Mouse (Mus musculus) neural tube, embryonic 15.5 days (tissue): ENCODE measurements around the gene Alg1. TPM values are rescaled to one million over a fixed set of nuclear protein-coding genes. Genes with fewer than 3 reads are reported as not detected.
A peak's percentile ranks its signal among the peaks of the same experiment; 100 is the strongest.
"Not testable (repeated sequence)": the region's sequence is repeated elsewhere in the genome, so short reads cannot be mapped to it uniquely, and the experiment has no call there.

Source experiments
- ATAC-seq: fragments of 200-750 bp; cut with Nextera tagmentation; 2 replicates; pipeline ENCODE4 v1.8.0; 2017; ENCODE audit warnings: mild to moderate bottlenecking, moderate TSS enrichment, moderate library complexity; ENCODE audit not compliant: low FRiP score
- H3K27ac ChIP-seq: fragments of 300-500 bp; sonication (generic); replicated peaks from 2 replicates; pipeline ENCODE4 v1.5.1; 2015; ENCODE audit warnings: mild to moderate bottlenecking, inconsistent platforms
- H3K27me3 ChIP-seq: fragments of 300-500 bp; sonication (generic); replicated peaks from 2 replicates; pipeline ENCODE4 v1.6.1; 2015; ENCODE audit warnings: inconsistent platforms
- H3K36me3 ChIP-seq: fragments of 300-500 bp; sonication (generic); 2 replicates; pipeline ENCODE4 v1.6.1; 2015; ENCODE audit warnings: inconsistent platforms
- H3K4me1 ChIP-seq: fragments of 300-500 bp; sonication (generic); 2 replicates; pipeline ENCODE4 v1.6.1; 2015; ENCODE audit warnings: inconsistent platforms
- H3K4me2 ChIP-seq: fragments of 300-500 bp; sonication (generic); 2 replicates; pipeline ENCODE4 v1.6.1; 2015; ENCODE audit warnings: inconsistent platforms, mild to moderate bottlenecking, moderate library complexity
- H3K4me3 ChIP-seq: fragments of 300-500 bp; sonication (generic); replicated peaks from 2 replicates; pipeline ENCODE4 v1.5.1; 2015; ENCODE audit warnings: mild to moderate bottlenecking, inconsistent platforms
- H3K9ac ChIP-seq: fragments of 300-500 bp; sonication (generic); replicated peaks from 2 replicates; pipeline ENCODE4 v1.6.1; 2015; ENCODE audit warnings: mild to moderate bottlenecking, inconsistent platforms
- H3K9me3 ChIP-seq: fragments of 300-500 bp; sonication (generic); replicated peaks from 2 replicates; pipeline ENCODE4 v1.6.1; 2016; ENCODE audit warnings: inconsistent platforms
- WGBS: fragments of 180-500 bp; shearing (Covaris S2); methylation state at CpG from one replicate; pipeline ENCODE4 v1.1.7; 2015; ENCODE audit warnings: mixed read lengths; 5-methylcytosine and 5-hydroxymethylcytosine counted together
- polyA plus RNA-seq: library from polyadenylated mRNA; unstranded; fragments of >200 nt; fragmentation: Nextera tagmentation; extraction: Ambion mirVana; gene quantifications from 2 replicates; pipeline ENCODE4 v1.2.1, GENCODE M21; 2015

The Alg1 gene
- polyA plus RNA-seq, 1 experiment from 2014 or later = 42.8 TPM

DNA sequence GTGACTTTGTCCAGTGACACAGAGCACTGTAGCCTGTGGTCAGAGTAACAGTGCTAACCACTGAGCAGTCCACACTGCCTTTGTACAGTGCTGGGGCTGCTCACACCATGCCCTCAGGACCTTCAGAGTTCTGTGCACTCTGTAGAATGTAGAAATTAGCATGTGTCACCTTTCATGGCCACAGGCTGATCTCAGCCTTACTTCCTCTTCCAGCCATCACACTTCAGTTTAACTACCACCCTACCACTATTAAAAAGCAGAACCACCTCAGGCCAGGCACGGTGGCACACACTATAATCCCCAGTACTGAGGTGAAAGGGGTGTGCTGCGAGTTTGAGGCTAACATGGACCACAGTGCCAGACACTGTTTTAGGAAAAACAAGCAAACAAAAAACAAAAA is 23.1 kb upstream of the Alg1 start:
- H3K4me1 ChIP-seq = no peaks in the 10 kb centered on the region
- no peak overlapping the region for H3K4me2 ChIP-seq
- H3K27ac ChIP-seq = no peak overlapping the region
- H3K27me3 ChIP-seq = peaks cover 6% of the 10 kb centered on the region; the same call in 1 of the 2 replicates
- WGBS = 64% methylated on average over 2 of the region's 2 CpGs
- no peak overlapping the region for H3K4me3 ChIP-seq
- H3K36me3 ChIP-seq = no peaks in the 10 kb centered on the region
- no peak for ATAC-seq
- no peaks in the 10 kb centered on the region for H3K9me3 ChIP-seq
- H3K9ac ChIP-seq = no peak overlapping the region

GRCm38 (mm10) chr16:5212150-5212549 is 21.3 kb upstream of the Alg1 start:
- 92% methylated on average over 3 of the region's 3 CpGs for WGBS

DNA sequence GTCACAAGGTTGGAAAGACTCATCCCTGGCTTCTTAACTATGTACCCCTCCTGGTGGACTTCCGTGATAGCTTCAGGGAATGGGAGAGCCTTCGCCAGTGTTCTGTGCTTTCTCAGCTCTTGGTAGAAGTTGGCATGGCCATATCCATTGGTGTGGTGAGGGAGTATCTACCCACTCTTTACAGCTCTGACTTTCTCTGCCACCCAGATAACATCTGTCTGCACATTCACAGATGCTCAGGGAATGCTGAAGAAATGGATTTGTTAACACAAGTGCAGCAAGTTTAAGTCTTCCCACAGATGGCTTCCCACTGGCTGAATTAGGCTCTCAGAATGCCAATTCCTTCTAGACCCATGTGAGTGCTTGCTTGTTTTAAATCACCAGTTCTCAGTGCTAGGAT is 19.3 kb upstream of the Alg1 start:
- H3K4me2 ChIP-seq = no peak overlapping the region
- H3K9ac ChIP-seq = no peak overlapping the region
- 87% methylated on average over 2 of the region's 2 CpGs for WGBS
- no peak overlapping the region for H3K4me3 ChIP-seq
- no peaks in the 10 kb centered on the region for H3K9me3 ChIP-seq
- no peak for ATAC-seq
- 0 out of 2 replicates have a peak, but pooled peaks cover 8% of the 10 kb centered on the region for H3K27me3 ChIP-seq
- H3K4me1 ChIP-seq = no peaks in the 10 kb centered on the region
- H3K27ac ChIP-seq = no peak overlapping the region
- no peaks in the 10 kb centered on the region for H3K36me3 ChIP-seq

More at GRCm38 (mm10) chr16:5212150-5212549, 21.3 kb upstream of the Alg1 start:
- Histone ChIP-seq H3K4me3 (no peak overlapping the region), H3K4me1 (no peaks in the 10 kb centered on the region), H3K27ac (no peak overlapping the region), H3K9ac (no peak overlapping the region), H3K4me2 (no peak overlapping the region), H3K36me3 (no peaks in the 10 kb centered on the region), H3K9me3 (no peaks in the 10 kb centered on the region), H3K27me3 (0 out of 2 replicates have a peak, but pooled peaks cover 4% of the 10 kb centered on the region)
- no peak for ATAC-seq

DNA sequence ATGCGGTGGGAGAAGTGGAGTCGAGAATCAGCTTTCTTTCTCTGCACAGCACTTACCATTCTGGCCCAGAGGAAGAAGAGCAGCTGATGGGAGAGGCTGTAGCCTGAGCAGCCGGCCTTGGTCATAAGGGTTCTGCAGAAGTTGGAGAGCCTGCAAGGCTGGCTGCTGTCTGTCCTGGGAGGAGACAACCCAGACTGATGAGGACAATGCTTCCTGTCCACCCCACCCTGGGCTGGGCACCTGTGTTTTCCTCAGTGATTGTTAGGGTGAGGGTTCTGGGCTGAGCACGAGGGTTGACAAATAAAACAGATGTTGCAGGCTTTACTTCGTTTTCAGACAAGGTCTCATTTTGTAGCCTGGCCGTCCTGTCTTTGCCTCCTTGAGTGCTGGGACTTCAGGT is 16.7 kb upstream of the Alg1 start:
- peaks cover 9% of the 10 kb centered on the region; the same call in 1 of the 2 replicates for H3K27me3 ChIP-seq
- H3K9ac ChIP-seq = no peak overlapping the region
- H3K36me3 ChIP-seq = no peaks in the 10 kb centered on the region
- H3K27ac ChIP-seq = no peak overlapping the region
- WGBS = 74% methylated on average over 6 of the region's 6 CpGs
- H3K4me2 ChIP-seq = no peak overlapping the region
- no peak for ATAC-seq
- no peaks in the 10 kb centered on the region for H3K4me1 ChIP-seq
- no peaks in the 10 kb centered on the region for H3K9me3 ChIP-seq
- no peak overlapping the region for H3K4me3 ChIP-seq

DNA sequence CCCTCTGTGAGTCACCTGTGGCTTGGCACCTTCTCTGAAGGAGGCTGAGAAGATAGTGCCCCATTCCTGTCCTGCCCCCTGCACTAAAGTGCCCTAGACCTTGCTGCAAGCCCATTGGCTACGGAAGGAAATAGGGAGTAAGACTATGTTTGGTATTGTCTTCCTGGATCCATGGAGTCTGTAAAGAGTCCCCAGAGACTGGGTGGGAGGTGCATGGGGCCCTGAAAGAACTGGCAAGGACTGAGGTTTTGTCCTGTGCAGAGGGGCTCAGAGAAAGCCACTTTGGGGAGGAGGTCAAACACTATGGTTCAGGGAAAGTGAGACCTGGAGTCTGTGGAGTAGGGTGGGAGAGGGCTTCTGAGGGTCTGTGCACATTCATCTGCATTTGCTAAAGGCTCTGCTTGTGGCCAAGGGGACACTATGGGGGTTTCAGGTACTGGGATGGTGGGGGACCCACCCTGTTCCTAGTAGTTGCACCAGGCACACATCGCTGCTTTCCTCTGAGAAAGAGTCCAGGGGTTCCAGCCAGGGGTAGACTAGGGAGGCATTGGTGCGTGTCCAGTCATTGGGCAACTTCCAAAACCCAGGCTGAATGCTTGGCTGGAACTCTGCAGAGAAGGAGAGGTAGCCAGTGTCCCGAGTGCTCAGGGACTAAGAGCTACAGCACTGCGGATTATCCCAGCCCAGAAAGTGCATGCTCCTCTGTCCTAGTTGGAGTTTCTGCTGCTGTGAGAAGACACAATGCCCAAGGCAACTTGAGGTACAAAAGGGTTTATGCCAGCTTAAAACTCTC is 15.9 kb upstream of the Alg1 start:
- Histone ChIP-seq H3K9me3 (no peaks in the 10 kb centered on the region), H3K27ac (no peak overlapping the region), H3K4me3 (no peak overlapping the region), H3K4me1 (no peaks in the 10 kb centered on the region), H3K36me3 (no peaks in the 10 kb centered on the region), H3K4me2 (no peak overlapping the region), H3K27me3 (peaks cover 9% of the 10 kb centered on the region; the same call in 1 of the 2 replicates), H3K9ac (no peak overlapping the region)
- ATAC-seq = no peak
- WGBS = 71% methylated on average over 5 of the region's 5 CpGs

DNA sequence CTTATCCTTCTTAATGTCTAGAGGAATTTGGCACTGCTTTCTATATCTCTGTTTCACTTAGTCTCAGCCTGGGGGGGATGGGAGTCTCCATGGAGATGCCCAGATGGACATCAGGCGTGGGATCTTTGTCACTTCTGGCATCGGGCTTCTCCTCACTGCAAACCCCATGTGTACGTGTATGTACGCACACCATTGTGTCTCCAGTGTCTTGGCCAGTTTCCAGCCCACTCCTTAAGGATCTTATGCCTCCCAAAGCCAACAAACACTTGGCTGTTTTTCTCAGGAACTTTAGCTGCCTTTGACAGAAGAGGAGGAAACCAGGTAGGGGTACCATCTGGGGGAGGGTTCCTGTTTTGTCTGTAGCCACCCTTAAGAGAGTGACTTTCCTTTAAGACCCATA is 12.0 kb upstream of the Alg1 start:
- Histone ChIP-seq H3K4me2 (no peak overlapping the region), H3K9ac (no peak overlapping the region), H3K9me3 (no peaks in the 10 kb centered on the region), H3K27ac (no peak overlapping the region), H3K36me3 (no peaks in the 10 kb centered on the region), H3K4me1 (no peaks in the 10 kb centered on the region), H3K4me3 (no peak overlapping the region), H3K27me3 (peaks cover 9% of the 10 kb centered on the region; the same call in 1 of the 2 replicates)
- no peak for ATAC-seq
- WGBS = 56% methylated on average over 4 of the region's 4 CpGs

GRCm38 (mm10) chr16:5222140-5222539 is 11.3 kb upstream of the Alg1 start, which contains the start of gene AU021092:
Gene AU021092 (minus strand): TSS chr16:5222299.
- no peak within 1 kb of the TSS for H3K9ac ChIP-seq
- H3K36me3 ChIP-seq = no peaks in the 10 kb centered on the region
- H3K4me1 ChIP-seq = no peaks in the 10 kb centered on the region
- 0 out of 2 replicates have a peak within 1 kb of the TSS, but pooled peaks have one; percentile 23 for H3K27ac ChIP-seq
- 81% methylated on average over 6 of the region's 6 CpGs for WGBS
- no peak within 1 kb of the TSS for H3K4me3 ChIP-seq
- H3K27me3 ChIP-seq = peaks cover 9% of the 10 kb centered on the region; the same call in 1 of the 2 replicates
- no peak for ATAC-seq
- H3K4me2 ChIP-seq = 0 out of 2 replicates have a peak within 1 kb of the TSS, but pooled peaks have one; percentile 15
- H3K9me3 ChIP-seq = no peaks in the 10 kb centered on the region

GRCm38 (mm10) chr16:5226534-5226933 is 6.9 kb upstream of the Alg1 start:
- not testable (repeated sequence) for H3K4me1 ChIP-seq, H3K36me3 ChIP-seq, H3K4me3 ChIP-seq, H3K27ac ChIP-seq, ATAC-seq, H3K27me3 ChIP-seq, H3K4me2 ChIP-seq, H3K9ac ChIP-seq, H3K9me3 ChIP-seq
- WGBS = 17% methylated on average over 1 of the region's 1 CpGs

DNA sequence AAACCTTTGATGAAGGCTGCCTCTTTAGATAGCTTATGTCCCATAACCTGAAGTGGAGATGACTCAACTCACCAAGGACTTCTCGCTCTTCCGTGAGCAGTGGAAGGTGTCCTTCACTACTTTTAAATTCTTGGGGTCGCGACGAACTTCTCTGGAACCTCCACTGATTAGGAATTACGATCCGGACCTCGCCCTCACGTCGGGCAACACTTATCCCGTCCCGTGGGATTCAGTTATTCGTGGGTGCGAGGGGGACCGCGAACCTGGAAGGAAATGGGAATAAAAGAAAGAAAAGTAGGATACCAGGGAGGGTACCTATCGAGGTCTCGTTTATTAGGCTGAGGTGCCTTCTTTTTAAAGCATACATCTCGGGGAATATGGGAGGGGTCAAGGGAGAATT is 5.9 kb upstream of the Alg1 start:
- not testable (repeated sequence) for H3K9me3 ChIP-seq, H3K9ac ChIP-seq, H3K4me1 ChIP-seq, H3K4me2 ChIP-seq, H3K4me3 ChIP-seq, H3K27me3 ChIP-seq, ATAC-seq, H3K36me3 ChIP-seq, H3K27ac ChIP-seq
- WGBS = 86% methylated on average over 19 of the region's 19 CpGs

- not testable (repeated sequence) for H3K4me1 ChIP-seq, H3K4me3 ChIP-seq, ATAC-seq, H3K9ac ChIP-seq, H3K27me3 ChIP-seq, H3K9me3 ChIP-seq, H3K4me2 ChIP-seq, H3K27ac ChIP-seq, H3K36me3 ChIP-seq
- WGBS = 81% methylated on average over 3 of the region's 3 CpGs
Observed at GRCm38 (mm10) chr16:5228103-5228502, 5.3 kb upstream of the Alg1 start.

DNA sequence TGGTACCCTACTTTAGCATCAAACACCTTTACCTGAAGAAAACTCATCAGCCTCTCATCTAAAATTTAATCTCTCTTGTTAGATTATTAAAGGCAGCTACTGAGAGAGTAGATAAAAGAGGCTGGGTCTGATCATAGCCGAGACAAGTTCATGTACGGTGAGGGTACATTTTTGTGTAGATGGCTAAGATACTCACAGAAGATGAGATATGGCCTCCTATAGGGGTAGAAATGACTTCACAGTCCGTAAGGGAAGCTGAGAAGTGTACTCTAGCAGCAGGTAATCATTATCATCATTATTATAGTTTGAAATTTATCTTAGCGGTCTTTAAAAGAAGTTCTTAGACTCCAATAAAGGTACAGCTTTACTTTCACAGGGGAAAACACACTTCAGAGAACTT is 439 bp upstream of the Alg1 start:
- WGBS = 68% methylated on average over 4 of the region's 4 CpGs
- peak overlapping the region; percentile 89 for H3K4me3 ChIP-seq
- peak overlapping the region; percentile 89 for H3K4me2 ChIP-seq
- peak; percentile 16; the same call in 1 of the 2 replicates for ATAC-seq
- no peaks in the 10 kb centered on the region for H3K27me3 ChIP-seq
- no peak overlapping the region for H3K9ac ChIP-seq
- 0 out of 2 replicates have a peak, but pooled peaks cover 4% of the 10 kb centered on the region for H3K9me3 ChIP-seq
- peaks cover 27% of the 10 kb centered on the region for H3K4me1 ChIP-seq
- H3K36me3 ChIP-seq = no peaks in the 10 kb centered on the region
- H3K27ac ChIP-seq = no peak overlapping the region

- H3K36me3 ChIP-seq = peaks cover 66% of the 10 kb centered on the region
- H3K4me1 ChIP-seq = no peaks in the 10 kb centered on the region
- H3K27me3 ChIP-seq = no peaks in the 10 kb centered on the region
- ATAC-seq = no peak
- WGBS = 94% methylated on average over 4 of the region's 4 CpGs
- no peaks in the 10 kb centered on the region for H3K9me3 ChIP-seq
- H3K27ac ChIP-seq = no peak overlapping the region
- no peak overlapping the region for H3K9ac ChIP-seq
- H3K4me2 ChIP-seq = no peak overlapping the region
- H3K4me3 ChIP-seq = no peak overlapping the region
Observed at GRCm38 (mm10) chr16:5242355-5242754, 8.9 kb downstream of the Alg1 start.
